Mouse (Mus musculus): ENCODE data around the gene Gm11111. TPM values are rescaled to one million over a fixed set of nuclear protein-coding genes. Genes with fewer than 3 reads are reported as not detected.

Gene Gm11111
- polyA plus RNA-seq, 1 experiment from 2014 or later = not detected

DNA sequence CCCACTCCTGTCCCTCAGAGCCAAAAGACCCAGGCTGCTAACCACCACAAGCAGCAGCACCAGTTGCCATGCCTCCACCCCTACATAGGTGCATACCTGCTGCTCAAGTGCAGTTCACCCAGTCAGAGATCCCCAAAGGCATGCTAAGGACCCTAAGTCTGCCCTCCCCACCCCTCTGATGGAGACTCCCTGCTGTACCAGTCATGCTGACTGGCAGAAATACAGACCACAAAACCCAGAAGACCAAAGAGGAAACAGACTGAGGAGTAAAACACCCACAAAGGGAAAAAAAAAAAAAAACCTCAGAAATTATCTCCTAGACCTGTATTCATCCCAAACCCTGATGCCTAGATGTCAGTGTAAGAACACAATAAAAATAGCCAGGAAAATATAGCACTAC lies 33.4 kb downstream of the Gm11111 start:
- H3K4me3 ChIP-seq (replicated peaks) = no peak overlapping the region
- no peak overlapping the region for H3K9ac ChIP-seq
- no peak overlapping the region for H3K27ac ChIP-seq
- H3K9me3 ChIP-seq (replicated peaks) = no peaks in the 10 kb centered on the region
- H3K4me2 ChIP-seq = no peak overlapping the region
- ATAC-seq (ENCODE audit: low read depth) = no peak
- no peak for DNase-seq
- H3K4me1 ChIP-seq (replicated peaks) = no peaks in the 10 kb centered on the region
- H3K36me3 ChIP-seq = no peaks in the 10 kb centered on the region
- H3K27me3 ChIP-seq = no peaks in the 10 kb centered on the region

Other genes starting within 250 kb of the Gm11111 start
- 0.20 TPM in 1 of 2 replicates, not detected in the other for gene Cfap299, start 223.4 kb upstream of the Gm11111 start, polyA plus RNA-seq (2015; fragmentation: Nextera tagmentation; extraction: Ambion mirVana)